Mouse (Mus musculus): ENCODE results near the gene Cmbl. TPM values are rescaled to one million over a fixed set of nuclear protein-coding genes. Genes with fewer than 3 reads are reported as not detected.

The Cmbl gene
- total and polyA plus RNA-seq, 2 experiments, result 374 to 434 TPM

DNA sequence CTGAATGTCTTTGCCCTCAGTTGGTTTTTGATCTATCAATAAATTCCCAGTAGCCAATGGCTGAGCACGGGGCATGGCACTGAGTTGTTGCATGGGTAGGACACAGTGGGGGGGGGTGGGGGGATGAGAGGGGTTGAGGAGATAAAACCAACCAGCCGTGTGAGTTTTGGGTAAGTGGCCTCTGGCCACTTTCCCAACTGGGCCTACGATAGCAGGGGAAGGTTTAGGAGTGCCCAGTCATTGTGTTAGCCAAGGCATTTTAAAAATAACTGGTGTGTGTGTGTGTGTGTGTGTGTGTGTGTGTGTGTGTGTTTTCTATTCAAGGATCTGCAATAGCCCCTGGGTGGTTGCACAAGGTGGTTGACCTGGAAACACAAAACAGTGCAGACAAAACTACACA lies 21.9 kb upstream of the Cmbl start:
- 19% methylated on average over 3 of the region's 3 CpGs for WGBS
- Histone ChIP-seq H3K79me2 (ENCODE audit: control insufficient read depth, insufficient read depth, low read length) (no peaks in the 10 kb centered on the region), H3K36me3 (ENCODE audit: control insufficient read depth, insufficient read depth, low read length) (no peaks in the 10 kb centered on the region), H3K4me1 (ENCODE audit: control insufficient read depth, insufficient read depth, low read length) (peaks cover 43% of the 10 kb centered on the region), H3K27me3 (ENCODE audit: control insufficient read depth, insufficient read depth, low read length) (no peaks in the 10 kb centered on the region), H3K4me3 (ENCODE audit: insufficient read depth, low read depth, low read length) (no peak overlapping the region), H3K27ac (replicated peaks; ENCODE audit: insufficient read depth, low read depth, low read length) (peak overlapping the region; percentile 80), H3K9ac (ENCODE audit: low read depth, low read length) (no peak overlapping the region)
- peak; percentile 77 for DNase-seq (ENCODE audit: extremely low read depth, low read depth, low spot score)
- no peak for TF ChIP-seq CTCF (IDR thresholded peaks at IDR 0.05; ENCODE audit: low read depth, low read length)
- no peak for TF ChIP-seq POLR2A (IDR thresholded peaks at IDR 0.05; ENCODE audit: extremely low read depth, insufficient read depth, low read length)

DNA sequence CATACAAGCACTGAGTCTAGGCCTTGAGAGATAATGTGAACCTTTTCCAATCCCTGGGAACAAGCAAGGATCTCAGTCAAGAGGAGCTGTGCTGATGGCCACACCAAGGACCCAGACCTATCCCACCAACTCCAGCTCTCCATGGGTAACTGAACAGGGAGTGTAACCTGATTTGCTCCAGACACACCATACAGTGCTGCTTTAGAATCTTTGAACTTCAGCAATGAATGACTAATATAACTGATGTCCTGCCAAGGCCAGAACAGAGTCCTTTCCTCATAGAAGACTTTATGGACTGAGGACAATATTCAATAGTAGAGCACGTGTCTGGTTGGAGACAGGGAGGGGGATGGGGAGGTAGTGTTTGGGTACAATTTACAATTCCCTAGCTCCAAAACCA lies 20.1 kb upstream of the Cmbl start:
- no peaks in the 10 kb centered on the region for H3K27me3 ChIP-seq (ENCODE audit: control insufficient read depth, insufficient read depth, low read length)
- H3K79me2 ChIP-seq (ENCODE audit: control insufficient read depth, insufficient read depth, low read length), result no peaks in the 10 kb centered on the region
- no peak for TF ChIP-seq POLR2A (IDR thresholded peaks at IDR 0.05; ENCODE audit: extremely low read depth, insufficient read depth, low read length)
- TF ChIP-seq CTCF (IDR thresholded peaks at IDR 0.05; ENCODE audit: low read depth, low read length), result no peak
- peaks cover 45% of the 10 kb centered on the region for H3K4me1 ChIP-seq (ENCODE audit: control insufficient read depth, insufficient read depth, low read length)
- DNase-seq (ENCODE audit: extremely low read depth, low read depth, low spot score), result peak; percentile 94
- WGBS, result 11% methylated on average over 1 of the region's 1 CpGs
- H3K36me3 ChIP-seq (ENCODE audit: control insufficient read depth, insufficient read depth, low read length), result no peaks in the 10 kb centered on the region
- H3K9ac ChIP-seq (ENCODE audit: low read depth, low read length), result no peak overlapping the region
- peak overlapping the region; percentile 57 for H3K27ac ChIP-seq (replicated peaks; ENCODE audit: insufficient read depth, low read depth, low read length)
- no peak overlapping the region for H3K4me3 ChIP-seq (ENCODE audit: insufficient read depth, low read depth, low read length)

DNA sequence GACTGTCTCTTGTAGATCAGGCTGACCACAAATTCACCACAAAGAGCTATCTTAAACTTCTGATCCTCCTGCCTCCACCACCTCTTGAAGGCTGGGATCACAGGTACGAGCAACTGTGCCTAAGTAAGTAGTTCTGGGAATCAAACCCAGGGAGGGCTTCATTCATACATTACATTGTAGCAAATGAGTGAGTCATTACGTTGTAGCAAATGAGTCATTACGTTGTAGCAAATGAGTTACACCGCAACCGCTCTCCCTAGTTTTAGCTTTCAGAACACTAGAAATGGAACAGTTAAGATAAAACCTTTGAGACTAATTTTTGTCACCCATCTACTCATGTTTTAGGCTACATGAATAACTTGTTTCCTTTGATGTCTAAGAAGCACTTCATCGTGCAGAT lies 18.9 kb upstream of the Cmbl start:
- WGBS, result 95% methylated on average over 6 of the region's 6 CpGs
- Histone ChIP-seq H3K79me2 (ENCODE audit: control insufficient read depth, insufficient read depth, low read length) (no peaks in the 10 kb centered on the region), H3K9ac (ENCODE audit: low read depth, low read length) (no peak overlapping the region), H3K4me3 (ENCODE audit: insufficient read depth, low read depth, low read length) (no peak overlapping the region), H3K27me3 (ENCODE audit: control insufficient read depth, insufficient read depth, low read length) (no peaks in the 10 kb centered on the region), H3K4me1 (ENCODE audit: control insufficient read depth, insufficient read depth, low read length) (peaks cover 38% of the 10 kb centered on the region), H3K27ac (replicated peaks; ENCODE audit: insufficient read depth, low read depth, low read length) (no peak overlapping the region), H3K36me3 (ENCODE audit: control insufficient read depth, insufficient read depth, low read length) (no peaks in the 10 kb centered on the region)
- DNase-seq (ENCODE audit: extremely low read depth, low read depth, low spot score), result no peak
- TF ChIP-seq POLR2A (IDR thresholded peaks at IDR 0.05; ENCODE audit: extremely low read depth, insufficient read depth, low read length), result no peak
- TF ChIP-seq CTCF (IDR thresholded peaks at IDR 0.05; ENCODE audit: low read depth, low read length), result no peak

DNA sequence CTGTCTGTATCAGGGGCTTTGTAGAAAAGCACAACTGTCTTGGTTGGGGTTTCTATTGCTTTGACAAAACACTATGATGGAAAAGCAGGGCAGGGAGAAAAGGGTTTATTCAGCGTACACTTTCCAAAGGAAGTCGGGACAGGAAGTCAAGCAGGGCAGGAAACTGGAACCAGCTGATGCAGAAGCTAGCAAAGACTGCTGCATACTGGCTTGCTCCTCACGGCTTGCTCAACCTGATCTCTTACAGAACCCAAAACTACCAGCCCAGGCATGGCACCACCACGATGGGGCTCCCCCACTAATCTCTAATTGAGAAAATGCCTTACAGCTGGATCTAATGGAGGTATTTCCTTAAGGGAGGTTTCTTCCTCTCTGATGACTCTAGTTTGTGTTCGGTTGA lies 17.8 kb upstream of the Cmbl start:
- H3K9ac ChIP-seq (ENCODE audit: low read depth, low read length), result no peak overlapping the region
- H3K36me3 ChIP-seq (ENCODE audit: control insufficient read depth, insufficient read depth, low read length), result no peaks in the 10 kb centered on the region
- no peak overlapping the region for H3K27ac ChIP-seq (replicated peaks; ENCODE audit: insufficient read depth, low read depth, low read length)
- peaks cover 31% of the 10 kb centered on the region for H3K4me1 ChIP-seq (ENCODE audit: control insufficient read depth, insufficient read depth, low read length)
- TF ChIP-seq POLR2A (IDR thresholded peaks at IDR 0.05; ENCODE audit: extremely low read depth, insufficient read depth, low read length) (no peak), CTCF (IDR thresholded peaks at IDR 0.05; ENCODE audit: low read depth, low read length) (no peak)
- no peaks in the 10 kb centered on the region for H3K27me3 ChIP-seq (ENCODE audit: control insufficient read depth, insufficient read depth, low read length)
- 76% methylated on average over 5 of the region's 5 CpGs for WGBS
- no peak for DNase-seq (ENCODE audit: extremely low read depth, low read depth, low spot score)
- H3K4me3 ChIP-seq (ENCODE audit: insufficient read depth, low read depth, low read length), result no peak overlapping the region
- H3K79me2 ChIP-seq (ENCODE audit: control insufficient read depth, insufficient read depth, low read length), result no peaks in the 10 kb centered on the region

DNA sequence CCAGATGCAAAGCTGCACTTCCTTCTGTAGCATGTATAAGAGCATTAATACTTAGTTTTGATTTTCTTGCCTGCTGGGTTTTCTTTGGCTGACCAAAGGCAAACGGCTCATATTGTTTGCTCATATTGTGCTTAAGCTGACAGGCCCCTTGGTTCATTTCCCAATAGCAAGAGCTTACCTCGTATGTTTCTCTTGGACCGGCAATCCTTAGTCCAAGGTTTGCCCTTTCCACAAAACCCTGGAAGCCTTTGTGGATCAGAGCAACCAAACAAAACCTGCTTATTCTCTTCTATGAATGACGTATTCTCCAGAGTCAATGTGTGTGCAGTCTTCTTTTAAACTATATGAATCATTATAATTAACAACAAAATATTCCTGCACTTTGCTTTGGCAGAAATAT lies 14.8 kb upstream of the Cmbl start:
- Histone ChIP-seq H3K4me1 (ENCODE audit: control insufficient read depth, insufficient read depth, low read length) (peaks cover 13% of the 10 kb centered on the region), H3K27ac (replicated peaks; ENCODE audit: insufficient read depth, low read depth, low read length) (peak overlapping the region; percentile 75; the same call in 1 of the 2 replicates), H3K36me3 (ENCODE audit: control insufficient read depth, insufficient read depth, low read length) (no peaks in the 10 kb centered on the region), H3K27me3 (ENCODE audit: control insufficient read depth, insufficient read depth, low read length) (no peaks in the 10 kb centered on the region), H3K79me2 (ENCODE audit: control insufficient read depth, insufficient read depth, low read length) (no peaks in the 10 kb centered on the region), H3K9ac (ENCODE audit: low read depth, low read length) (no peak overlapping the region), H3K4me3 (ENCODE audit: insufficient read depth, low read depth, low read length) (no peak overlapping the region)
- DNase-seq (ENCODE audit: extremely low read depth, low read depth, low spot score), result peak; percentile 91
- TF ChIP-seq CTCF (IDR thresholded peaks at IDR 0.05; ENCODE audit: low read depth, low read length) (no peak), POLR2A (IDR thresholded peaks at IDR 0.05; ENCODE audit: extremely low read depth, insufficient read depth, low read length) (no peak)
- 33% methylated on average over 4 of the region's 4 CpGs for WGBS

DNA sequence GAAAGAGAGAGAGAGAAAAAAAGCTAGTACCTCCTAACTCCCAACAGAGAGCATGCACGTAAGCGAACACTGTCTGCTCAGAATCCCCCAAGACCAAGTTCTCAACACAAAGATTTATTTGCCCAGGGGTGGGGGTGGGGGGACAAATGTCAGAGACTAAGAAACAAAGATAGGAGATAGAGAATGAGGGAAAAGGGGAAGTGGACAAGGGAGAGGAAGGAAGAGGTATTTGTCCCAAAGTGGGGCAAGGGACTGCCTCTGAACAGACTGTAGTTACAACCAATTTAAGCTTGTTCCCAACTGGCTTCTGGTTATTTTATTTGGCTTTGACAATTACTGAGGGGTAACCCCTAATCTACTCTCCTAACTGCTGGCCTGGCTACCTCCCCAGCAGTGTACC lies 10.3 kb upstream of the Cmbl start:
- Histone ChIP-seq H3K36me3 (ENCODE audit: control insufficient read depth, insufficient read depth, low read length) (no peaks in the 10 kb centered on the region), H3K79me2 (ENCODE audit: control insufficient read depth, insufficient read depth, low read length) (no peaks in the 10 kb centered on the region), H3K4me1 (ENCODE audit: control insufficient read depth, insufficient read depth, low read length) (peaks cover 3% of the 10 kb centered on the region), H3K9ac (ENCODE audit: low read depth, low read length) (no peak overlapping the region), H3K27ac (replicated peaks; ENCODE audit: insufficient read depth, low read depth, low read length) (no peak overlapping the region), H3K27me3 (ENCODE audit: control insufficient read depth, insufficient read depth, low read length) (no peaks in the 10 kb centered on the region), H3K4me3 (ENCODE audit: insufficient read depth, low read depth, low read length) (no peak overlapping the region)
- 96% methylated on average over 2 of the region's 2 CpGs for WGBS
- TF ChIP-seq POLR2A (IDR thresholded peaks at IDR 0.05; ENCODE audit: extremely low read depth, insufficient read depth, low read length) (no peak), CTCF (IDR thresholded peaks at IDR 0.05; ENCODE audit: low read depth, low read length) (no peak)
- DNase-seq (ENCODE audit: extremely low read depth, low read depth, low spot score), result no peak
